Mouse (Mus musculus) urinary bladder, postnatal 4 days (tissue): Measurements from ENCODE around the gene Ppp1r3e.

Experiments used
- DNase-seq, 2 experiments: peaks; one replicate each; pipeline ENCODE4 v3.0.0; 2021 to 2022; ENCODE audit warnings: low spot score in 2 of 2

Ppp1r3e gene

DNA sequence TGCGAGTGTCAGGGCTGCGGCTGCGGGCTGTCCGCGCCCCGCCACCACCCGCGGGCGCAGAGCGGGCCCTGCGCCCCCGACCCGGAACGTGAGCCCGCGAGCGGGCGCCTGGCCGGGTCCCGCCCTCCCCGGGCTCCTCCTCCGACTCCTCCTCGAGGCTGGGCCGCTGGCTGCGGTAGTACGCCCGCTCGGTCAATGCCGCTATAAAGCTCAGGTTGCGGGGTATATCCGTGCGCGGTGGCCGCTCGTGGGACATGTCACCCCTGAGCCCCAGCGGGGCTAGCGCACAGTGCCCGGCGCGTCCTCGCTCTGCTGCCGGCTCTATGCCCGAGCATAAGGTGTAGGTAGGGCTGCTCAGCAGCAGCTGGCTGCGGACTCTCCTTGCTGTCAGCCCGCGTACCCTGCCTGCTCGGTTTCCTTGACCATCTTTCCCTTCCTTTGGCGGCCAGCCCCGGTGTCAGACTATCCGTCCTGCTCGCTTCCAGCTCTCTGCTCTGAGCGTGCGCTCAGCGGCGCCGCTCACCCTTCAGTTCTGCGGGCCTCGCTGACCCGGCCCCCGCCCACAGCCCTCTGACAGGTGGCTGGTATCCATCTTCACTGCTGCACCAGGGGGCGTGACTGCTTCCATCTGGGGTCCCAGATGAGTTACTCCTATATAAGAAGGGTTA is at the start of gene Ppp1r3e:
Gene Ppp1r3e, minus strand, starts transcription at position 503 of the 668 bp plus-strand sequence.
- DNase-seq = peak in 1 of 2 experiments; percentile 62

DNA sequence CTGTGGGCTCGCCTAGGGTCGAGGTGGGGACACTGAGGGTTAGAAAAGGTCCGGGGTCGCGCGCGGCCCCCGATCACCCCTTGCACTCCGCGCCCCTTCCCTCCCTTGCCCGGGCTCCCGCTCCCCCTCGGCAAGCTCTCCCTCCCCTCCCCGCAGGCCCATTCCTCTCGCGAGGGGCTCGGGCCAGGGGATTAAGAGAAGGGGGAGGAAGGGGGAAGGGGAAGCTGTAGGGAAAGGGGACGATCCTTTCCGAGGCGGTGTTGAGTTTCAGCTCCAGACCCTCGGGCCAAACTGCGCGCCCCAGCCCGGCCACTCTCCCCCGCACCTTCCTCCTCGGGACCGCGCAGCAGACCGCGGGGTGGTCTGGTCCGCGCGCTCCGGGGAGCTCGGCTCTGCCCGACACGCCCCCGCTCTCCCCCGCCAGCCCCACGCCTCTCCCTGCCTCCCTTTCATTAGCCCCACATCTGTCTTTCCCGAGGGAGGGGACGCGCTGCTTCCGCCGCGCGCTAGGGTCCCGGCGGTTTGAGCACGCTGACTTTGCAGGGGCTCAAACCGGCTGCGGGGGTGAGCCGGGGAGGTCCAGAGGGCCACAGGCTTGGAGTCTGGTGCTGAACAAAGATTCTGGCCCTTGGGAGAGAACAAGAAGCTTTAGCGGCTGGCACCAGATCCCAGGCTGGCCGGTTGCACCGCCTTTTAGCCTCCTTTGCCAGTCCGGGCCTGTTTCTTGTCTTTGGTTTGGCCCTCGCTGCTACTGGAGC is 49.2 kb upstream of the Ppp1r3e start:
- DNase-seq = peak; percentile 85 to 86

DNA sequence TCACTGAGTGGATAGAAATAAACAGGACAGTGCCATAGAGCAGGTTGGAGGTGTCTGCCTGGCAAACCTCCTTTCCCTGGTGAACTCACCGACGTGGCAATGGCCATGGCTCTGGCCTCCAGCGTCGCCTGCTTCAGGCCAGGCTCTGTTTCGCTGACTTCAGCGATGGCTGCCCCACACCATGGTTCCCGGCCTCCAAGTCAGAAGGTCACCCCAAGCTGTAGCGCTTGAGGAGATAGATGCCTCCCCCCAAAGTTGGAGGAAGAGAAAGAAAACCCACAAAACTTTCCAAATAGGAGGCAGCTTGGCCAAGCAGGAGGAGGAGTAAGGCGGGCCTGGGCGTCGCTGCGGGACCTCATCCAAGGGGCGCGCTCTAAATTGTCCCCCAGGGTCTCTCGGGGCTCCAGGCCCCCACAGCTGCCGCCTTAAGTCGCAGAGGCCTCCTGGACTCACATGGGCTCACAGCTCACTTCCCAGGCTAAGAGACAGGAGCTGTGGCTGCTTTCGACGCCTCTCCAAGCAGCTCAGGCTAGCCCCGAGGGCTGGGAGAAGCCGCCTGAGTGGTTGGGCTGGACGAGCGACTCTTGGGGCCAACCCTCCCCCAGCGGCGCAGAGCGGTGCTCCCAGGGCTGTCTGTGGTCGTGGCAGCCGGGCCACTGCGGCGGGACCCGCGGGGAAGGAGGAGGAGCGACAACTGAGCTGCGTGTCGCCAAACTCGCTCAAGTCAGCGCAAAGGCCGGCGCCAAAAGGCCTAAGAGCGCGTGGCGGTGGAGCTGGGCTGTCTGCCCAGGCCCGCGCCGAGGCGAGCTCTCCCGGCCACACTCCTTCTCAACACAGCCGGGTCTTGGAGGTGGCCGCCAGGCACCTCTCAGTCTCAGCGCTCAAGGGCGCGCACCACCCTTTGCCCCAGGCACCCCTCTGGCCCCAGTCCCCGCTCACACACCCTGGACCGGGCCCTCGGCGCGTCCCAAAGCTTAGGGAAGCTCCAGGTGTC is 48.3 kb upstream of the Ppp1r3e start, which contains the start of gene Efs:
Gene Efs, minus strand, starts transcription at position 778 of the 994 bp plus-strand sequence.
- DNase-seq = peak; percentile 74 to 76

DNA sequence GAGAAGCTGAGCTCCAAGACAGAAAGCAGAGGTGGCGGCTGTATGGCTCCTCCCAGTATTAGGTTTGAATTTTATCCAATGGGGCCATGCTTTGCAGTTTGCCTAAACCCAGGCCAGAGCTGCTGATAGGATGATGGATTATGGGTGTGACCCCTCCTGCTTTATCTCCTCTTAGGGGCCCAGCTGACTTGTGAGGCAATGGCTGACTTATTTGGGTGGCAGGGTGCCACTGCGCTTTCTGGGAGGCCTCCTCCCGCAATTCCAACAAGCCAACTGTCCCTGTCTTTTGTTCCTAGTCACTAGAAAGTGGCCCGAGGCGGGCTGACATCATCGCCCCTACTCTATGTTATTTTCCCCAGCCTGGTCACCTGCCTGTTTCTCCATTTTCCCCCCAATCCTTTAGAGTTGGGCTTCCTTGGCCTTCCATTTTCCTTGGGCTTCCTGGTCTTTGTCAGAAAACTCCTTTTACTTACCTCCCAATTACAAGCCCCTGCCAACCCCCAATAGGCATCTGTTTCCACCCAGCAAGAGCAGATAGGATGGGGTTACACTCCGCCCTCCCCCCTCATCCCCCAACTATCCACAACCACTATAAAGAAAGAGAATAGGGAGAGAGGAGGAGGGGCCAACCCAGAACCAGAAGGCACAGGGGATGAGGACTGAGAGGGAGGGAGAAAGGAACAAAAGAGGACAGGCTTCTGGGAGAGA is 47.4 kb upstream of the Ppp1r3e start:
- DNase-seq = peak; percentile 70 to 79

DNA sequence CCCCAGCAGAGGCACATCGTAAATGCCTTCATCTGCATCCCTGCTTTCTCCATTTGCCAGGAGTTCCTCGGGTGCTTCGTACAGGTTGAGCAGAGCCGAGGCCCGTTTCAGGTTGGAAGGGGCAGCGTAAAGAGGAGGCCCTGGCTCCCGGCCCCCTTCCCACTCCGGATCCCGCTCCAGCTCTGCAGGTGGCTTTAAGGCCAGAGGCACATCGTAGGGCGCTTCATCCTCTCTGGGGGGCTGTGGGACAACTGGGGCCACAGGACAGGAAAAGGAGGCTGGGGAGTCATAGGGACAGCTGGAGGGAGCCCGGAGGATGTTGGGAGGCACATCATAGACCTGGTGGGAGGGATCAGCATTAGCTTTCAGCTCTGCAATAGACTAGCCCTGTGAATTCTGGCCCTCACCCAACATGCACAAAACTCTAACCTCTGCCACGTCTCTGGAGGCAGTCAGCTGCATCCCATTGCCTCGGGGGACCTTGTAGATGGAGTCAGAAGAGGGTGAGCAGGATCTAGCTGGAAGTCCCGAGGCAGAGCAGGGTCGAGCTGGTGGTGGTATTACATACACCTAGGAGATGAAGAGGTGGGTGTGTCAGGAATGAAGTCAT is 42.8 kb upstream of the Ppp1r3e start:
- no peak for DNase-seq

DNA sequence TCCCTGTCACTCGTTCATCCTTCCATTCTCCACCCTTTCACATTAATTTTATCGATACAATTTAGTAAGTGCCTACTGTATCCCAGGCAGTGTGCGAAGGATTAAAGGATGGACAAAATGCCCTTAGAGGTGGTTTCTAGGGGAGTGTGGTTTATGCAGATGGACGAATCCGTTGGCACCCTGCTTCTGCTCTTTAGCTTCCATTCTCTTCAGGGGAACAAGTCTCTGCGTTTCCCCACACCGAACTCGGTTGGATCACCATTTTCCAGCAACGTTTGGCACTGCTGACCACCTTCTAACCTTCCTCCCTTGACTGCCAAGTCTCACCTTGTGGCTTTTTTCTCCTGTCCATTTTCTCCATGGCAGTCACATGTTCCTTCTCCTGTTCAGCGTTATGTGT is 36.0 kb upstream of the Ppp1r3e start:
- DNase-seq = no peak

DNA sequence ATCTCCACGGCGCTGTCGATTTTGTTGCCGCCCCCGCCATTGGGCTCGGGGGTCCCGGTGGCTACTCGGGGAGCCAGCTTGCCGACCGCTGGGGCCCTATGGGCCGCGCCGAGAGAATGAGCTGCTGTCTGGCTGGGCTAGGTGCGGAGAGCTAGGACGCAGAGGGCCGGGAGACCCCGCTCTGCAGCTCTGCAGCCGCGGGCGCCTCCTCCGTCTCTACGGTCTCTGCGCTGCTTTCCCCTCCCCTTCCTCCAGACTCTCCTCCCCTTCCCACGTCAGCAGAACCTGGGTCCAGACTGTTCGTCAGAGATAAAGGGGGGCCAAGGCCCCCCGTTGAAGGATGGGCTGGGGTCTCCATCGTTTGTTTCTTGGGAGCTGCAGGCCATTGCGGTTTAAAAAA is 35.5 kb upstream of the Ppp1r3e start, which contains the start of gene Slc22a17:
Gene Slc22a17, minus strand, starts transcription at position 247 of the 400 bp plus-strand sequence.
- DNase-seq = peak in 1 of 2 experiments; percentile 68

DNA sequence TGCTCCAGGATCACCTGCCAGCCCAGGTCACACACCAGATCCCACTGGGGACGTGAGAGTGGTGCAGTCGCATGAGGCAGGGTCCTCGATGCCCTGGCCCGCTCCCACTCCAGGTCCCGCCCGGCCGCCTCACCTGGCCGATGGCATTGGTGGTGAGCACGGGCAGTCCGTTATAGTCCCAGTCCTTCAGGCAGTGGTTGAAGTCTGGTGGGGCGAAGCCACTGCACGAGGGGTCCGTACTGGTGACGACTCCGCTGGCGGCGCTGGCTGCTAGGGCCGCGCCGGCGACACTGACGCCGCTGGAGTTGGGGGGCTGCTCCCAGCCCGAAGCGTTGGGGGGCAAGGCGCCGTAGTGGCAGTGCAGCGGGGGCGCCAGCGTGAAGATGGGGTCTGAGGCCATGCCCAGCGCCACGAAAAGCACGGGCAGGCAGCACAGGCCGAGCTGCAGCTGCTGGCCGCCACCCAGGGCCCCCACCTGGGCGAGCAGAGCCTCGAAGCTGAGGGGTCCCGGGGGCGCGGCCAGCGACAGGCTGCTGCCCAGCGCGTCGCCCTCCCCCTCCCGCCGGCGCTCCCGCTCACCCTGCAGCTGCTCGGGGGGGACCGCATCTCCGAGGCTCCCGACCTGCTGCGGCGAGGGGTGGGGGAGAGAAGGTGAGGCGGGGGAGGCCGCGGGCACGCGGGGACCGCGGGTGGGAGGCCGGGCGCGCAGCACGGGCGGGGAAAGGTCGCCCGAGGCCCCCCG is 34.9 kb upstream of the Ppp1r3e start:
- no peak for DNase-seq

DNA sequence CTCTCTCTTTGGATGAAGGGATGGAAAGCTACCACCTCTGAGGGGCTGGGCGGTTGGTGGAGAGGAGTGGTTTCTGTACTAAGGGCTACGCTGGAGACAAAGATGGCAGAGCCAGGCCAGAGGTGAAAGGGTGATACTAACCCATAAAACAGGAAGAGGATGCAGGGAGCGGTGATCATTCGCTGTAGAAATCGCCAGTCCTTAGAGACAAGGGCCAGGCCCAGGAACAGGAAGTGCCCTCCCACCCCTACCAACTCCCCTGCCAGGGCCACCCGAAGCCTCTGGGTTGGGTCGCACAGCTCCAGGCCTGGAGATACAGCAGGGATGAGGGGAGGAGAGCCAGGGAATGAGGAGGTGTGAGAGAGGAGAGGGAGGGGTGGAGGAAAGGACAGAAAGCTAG is 31.3 kb upstream of the Ppp1r3e start:
- no peak for DNase-seq

DNA sequence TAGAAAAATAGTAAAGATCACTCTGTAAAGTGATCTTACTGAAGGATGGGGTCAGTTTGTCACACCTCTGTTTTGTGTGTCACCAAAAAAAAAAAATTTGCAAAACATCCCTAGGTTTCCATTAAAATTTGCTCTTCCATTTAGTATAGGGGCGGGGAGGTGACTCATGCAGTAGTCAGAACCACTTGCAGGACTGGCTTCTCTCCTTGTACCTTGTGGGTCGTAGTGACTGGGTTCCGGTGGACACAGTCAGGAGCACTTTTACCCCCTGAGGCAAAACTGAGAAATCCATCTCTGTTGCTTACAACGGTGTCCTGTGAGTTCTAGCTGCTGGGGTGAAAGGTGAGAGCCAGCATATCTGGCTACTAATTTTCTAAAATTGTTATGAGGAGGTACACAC is 26.3 kb upstream of the Ppp1r3e start:
- DNase-seq = no peak

DNA sequence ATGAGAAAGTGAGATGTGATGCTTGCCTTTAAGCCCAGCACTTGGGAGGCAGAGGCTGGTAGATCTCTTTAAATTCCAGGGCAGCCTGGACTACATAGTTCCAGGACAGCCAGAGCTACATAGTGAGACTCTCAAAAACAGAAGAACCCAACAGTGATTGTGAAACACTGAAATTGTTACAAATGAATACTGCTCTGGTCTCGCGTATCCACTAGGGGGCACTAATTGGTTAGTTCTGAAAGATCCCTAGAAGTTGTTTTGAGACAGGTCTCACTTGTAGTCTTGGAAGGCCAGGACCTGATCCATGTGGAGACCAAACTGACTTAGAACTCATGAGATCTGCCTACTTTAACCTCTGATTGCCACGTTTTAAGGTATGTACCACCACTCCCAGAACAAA is 23.0 kb upstream of the Ppp1r3e start:
- peak in 1 of 2 experiments; percentile 42 for DNase-seq

DNA sequence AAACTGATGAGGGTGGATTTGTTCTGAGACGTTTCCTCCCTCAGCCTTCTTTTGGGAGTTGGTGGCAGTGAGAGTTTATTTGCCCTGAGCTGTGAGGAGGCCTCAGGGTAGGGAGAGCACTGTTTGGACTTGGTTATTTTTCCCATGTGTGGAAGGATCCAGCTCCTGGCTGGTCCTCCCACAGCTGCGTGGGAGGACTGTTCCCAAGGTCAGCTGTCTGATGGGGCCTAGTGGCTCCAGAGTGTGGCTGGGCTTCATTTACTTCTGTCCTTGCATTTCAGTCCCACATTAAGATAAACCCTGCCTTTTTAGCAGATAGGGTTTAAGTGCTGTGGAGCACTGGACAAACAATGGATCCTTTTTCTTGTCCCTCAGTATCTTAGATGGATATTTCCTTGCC is 20.1 kb upstream of the Ppp1r3e start:
- no peak for DNase-seq

DNA sequence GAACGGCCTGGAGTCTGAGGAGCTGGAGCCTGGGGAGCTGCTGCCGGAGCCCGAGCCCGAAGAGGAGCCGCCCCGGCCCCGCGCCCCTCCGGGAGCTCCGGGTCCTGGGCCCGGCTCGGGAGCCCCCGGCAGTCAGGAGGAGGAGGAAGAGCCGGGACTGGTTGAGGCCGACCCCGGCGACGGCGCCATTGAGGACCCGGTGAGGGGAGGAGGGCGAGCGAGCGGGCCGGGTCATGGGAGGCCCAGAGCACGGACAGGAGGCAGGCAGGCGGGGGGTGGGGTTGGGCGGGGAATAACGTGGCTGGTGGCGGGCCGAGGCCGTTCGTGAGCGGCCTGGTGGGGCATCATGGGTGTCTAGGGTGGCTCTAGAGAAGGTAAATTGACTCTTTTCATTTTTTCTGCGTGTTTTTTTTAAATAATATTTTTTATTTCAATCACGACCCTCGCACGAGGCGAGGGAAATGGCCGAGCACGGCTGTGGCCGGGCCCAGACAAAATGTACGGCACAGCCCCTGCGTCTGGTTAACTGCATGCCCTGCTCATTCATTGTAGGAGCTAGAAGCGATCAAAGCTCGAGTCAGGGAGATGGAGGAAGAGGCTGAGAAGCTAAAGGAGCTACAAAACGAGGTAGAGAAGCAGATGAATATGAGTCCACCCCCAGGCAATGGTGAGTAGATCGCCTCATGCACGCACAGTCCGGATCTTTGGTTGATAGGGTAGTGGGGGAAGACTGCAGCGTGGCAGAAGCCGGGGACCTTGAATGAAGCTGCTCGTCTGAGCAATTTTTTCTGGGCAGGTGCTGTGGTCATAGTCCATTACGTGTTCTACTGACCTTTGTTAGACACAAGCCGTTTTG is 17.2 kb upstream of the Ppp1r3e start:
- peak; percentile 68 to 72 for DNase-seq

DNA sequence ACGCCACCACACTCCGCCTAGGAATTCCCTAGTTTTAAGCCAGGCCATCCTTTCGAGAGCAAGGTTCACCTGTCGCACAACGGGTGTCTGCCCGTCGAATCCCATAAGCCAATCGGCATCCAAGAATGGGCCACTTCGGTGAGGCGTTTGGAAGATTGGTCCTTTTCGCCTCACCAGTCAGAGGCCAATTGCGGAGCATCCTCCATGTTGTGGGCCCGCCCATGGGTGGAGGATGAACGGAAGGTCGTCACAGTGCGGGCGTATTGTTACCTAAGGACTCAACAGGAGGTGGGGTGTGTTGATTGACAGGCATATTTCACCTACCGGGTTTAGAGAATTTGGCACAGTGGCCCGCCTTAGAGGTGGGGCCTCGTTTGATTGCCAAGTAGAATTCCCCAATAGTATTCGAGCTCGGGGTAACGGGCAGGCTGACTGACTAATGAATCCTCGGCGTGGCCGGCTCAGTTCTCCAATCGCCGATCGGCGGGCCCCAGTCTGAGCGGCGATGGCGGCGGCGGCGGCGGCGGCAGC is 16.4 kb upstream of the Ppp1r3e start:
- peak; percentile 94 to 98 for DNase-seq

DNA sequence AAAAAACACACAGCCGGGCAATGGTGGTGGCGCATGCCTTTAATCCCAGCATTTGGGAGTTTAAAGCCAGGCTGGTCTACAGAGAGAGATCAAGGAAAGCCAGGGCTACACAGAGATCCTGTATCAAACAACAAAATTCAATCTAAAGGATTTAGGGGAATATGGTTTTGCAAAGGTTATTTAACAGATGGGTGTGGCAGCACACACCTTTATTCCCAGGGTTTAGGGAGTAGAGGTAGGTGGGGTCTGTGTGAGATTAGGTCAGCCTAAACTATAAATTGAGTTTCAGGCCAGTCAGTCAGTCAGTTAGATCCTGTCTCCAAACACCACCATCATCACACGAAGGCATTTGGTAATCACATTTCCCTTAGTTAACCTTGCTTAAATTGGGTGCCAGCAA is 14.8 kb upstream of the Ppp1r3e start, which contains the start of gene Pabpn1:
Gene Pabpn1, plus strand, starts transcription at position 301 of the 400 bp plus-strand sequence.
- DNase-seq = no peak

DNA sequence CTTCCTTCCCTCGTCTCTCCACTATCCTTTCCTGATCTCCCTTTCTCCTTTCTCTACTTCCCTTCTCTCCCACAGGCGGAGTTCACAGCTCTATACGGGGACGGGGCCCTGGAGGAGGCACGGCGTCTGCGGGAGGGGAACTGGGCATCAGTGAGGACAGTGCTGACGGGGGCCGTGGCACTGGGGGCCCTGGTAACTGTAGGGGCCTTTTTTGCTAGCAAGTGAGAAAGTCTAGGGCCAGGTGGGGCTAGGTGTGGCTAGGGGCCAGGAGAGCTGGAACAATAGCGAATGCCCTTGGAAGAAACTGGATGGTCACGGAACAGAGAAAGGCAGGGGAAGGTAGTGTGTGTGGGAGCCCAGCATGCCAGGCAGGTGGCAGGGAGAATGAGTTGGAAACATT is 8.0 kb upstream of the Ppp1r3e start:
- no peak for DNase-seq

DNA sequence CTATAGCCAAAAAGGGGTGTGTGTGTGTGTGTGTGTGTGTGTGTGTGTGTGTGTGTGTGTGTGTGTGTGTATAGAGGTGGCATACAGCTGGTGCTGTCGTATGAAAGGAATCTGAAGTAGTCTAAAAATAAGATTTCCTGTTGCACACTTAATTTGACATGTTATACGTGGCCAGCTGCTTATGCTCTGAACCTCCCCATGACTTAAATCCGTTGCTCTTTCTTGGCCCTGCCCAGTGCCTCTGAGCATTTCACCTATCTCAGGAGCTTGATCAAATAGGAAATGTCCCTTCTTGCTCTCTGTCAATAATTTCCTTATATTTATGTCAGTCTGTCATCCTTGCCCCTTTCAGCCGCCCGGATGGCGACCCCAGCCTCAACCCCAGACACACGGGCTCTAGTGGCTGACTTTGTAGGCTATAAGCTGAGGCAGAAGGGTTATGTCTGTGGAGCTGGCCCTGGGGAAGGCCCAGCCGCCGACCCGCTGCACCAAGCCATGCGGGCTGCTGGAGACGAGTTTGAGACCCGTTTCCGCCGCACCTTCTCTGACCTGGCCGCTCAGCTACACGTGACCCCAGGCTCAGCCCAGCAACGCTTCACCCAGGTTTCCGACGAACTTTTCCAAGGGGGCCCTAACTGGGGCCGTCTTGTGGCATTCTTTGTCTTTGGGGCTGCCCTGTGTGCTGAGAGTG is 6.8 kb upstream of the Ppp1r3e start:
- DNase-seq = no peak
